Mouse (Mus musculus) heart, postnatal 0 days (tissue): Measurements from ENCODE around the gene Sdhb. TPM values are rescaled to one million over a fixed set of nuclear protein-coding genes. Genes with fewer than 3 reads are reported as not detected.
A peak's percentile ranks its signal among the peaks of the same experiment; 100 is the strongest.

Experiments
- ATAC-seq: fragments of 200-750 bp; cut with Nextera tagmentation; 2 replicates; pipeline ENCODE4 v1.8.0; 2017; ENCODE audit warnings: low read depth, moderate number of reproducible peaks, moderate library complexity; ENCODE audit not compliant: insufficient read depth
- DNase-seq: peaks from one replicate; pipeline ENCODE4 v3.0.0-alpha.2; 2016; ENCODE audit warnings: low spot score
- H3K27ac ChIP-seq: fragments of 300-500 bp; sonication (generic); 2 replicates; pipeline ENCODE4 v1.5.1; 2014; ENCODE audit warnings: low read depth, mild to moderate bottlenecking
- H3K27me3 ChIP-seq: fragments of 300-500 bp; sonication (generic); 2 replicates; pipeline ENCODE4 v1.6.1; 2014; ENCODE audit warnings: low read length, mixed read lengths; ENCODE audit not compliant: control insufficient read depth, insufficient read depth
- H3K36me3 ChIP-seq: fragments of 300-500 bp; sonication (generic); replicated peaks from 2 replicates; pipeline ENCODE4 v1.6.1; 2014; ENCODE audit warnings: low read length, mixed read lengths; ENCODE audit not compliant: control insufficient read depth, insufficient read depth
- H3K4me1 ChIP-seq: fragments of 300-500 bp; sonication (generic); 2 replicates; pipeline ENCODE4 v1.6.1; 2014; ENCODE audit warnings: antibody characterized with exemption; ENCODE audit not compliant: control insufficient read depth, insufficient read depth
- H3K4me2 ChIP-seq: fragments of 300-500 bp; sonication (generic); 2 replicates; pipeline ENCODE4 v1.6.1; 2014; ENCODE audit warnings: low read depth, mild to moderate bottlenecking, low read length, moderate library complexity
- H3K4me3 ChIP-seq: fragments of 300-500 bp; sonication (generic); 2 replicates; pipeline ENCODE4 v1.5.1; 2014; ENCODE audit warnings: low read depth, low read length
- H3K9ac ChIP-seq: fragments of 300-500 bp; sonication (generic); replicated peaks from 2 replicates; pipeline ENCODE4 v1.6.1; 2014; ENCODE audit warnings: low read depth, low read length, mixed read lengths
- H3K9me3 ChIP-seq: fragments of 300-500 bp; sonication (generic); replicated peaks from 2 replicates; pipeline ENCODE4 v1.6.1; 2016; ENCODE audit warnings: low read length; ENCODE audit not compliant: control insufficient read depth
- CTCF ChIP-seq: IDR thresholded peaks from 2 replicates; pipeline ENCODE4 v1.5.1; 2016; ENCODE audit warnings: antibody characterized with exemption, control low read depth, low read depth
- EP300 ChIP-seq: IDR thresholded peaks from 2 replicates; pipeline ENCODE4 v1.6.1; 2016; ENCODE audit warnings: antibody characterized with exemption, low read depth
- WGBS: fragments of 180-500 bp; shearing (Covaris S2); extraction: QIAGEN DNeasy Blood & Tissue Kit; methylation state at CpG from one replicate; pipeline ENCODE4 v1.1.7; 2014; 5-methylcytosine and 5-hydroxymethylcytosine counted together
- polyA plus RNA-seq: library from polyadenylated mRNA; unstranded; fragments of >200 nt; fragmentation: Nextera tagmentation; extraction: Ambion mirVana; gene quantifications from 2 replicates; pipeline ENCODE4 v1.2.1, GENCODE M21; 2015
- total RNA-seq: library from RNA; depleted of rRNA; stranded (reverse); fragments of >200 nt; gene quantifications from 2 replicates; pipeline ENCODE4 v1.2.3, GENCODE M21; 2014; ENCODE audit warnings: low replicate concordance; rRNA removed

Sdhb gene
- total and polyA plus RNA-seq, 2 experiments from 2014 or later = 947 to 1,828 TPM

- Histone ChIP-seq H3K27ac (peak overlapping the region; percentile 69), H3K36me3 (no peaks in the 10 kb centered on the region; the same call in 1 of the 2 replicates), H3K4me3 (no peak overlapping the region), H3K4me1 (peaks cover 27% of the 10 kb centered on the region), H3K27me3 (no peaks in the 10 kb centered on the region), H3K9ac (no peak overlapping the region), H3K4me2 (no peak overlapping the region), H3K9me3 (no peaks in the 10 kb centered on the region)
- ATAC-seq (peak; percentile 15), DNase-seq (no peak)
- WGBS = 41% methylated on average over 11 of the region's 11 CpGs
- TF ChIP-seq EP300 (no peak), CTCF (no peak)
Measured at GRCm38 (mm10) chr4:141021614-141021929, 60.6 kb downstream of the Sdhb start.

GRCm38 (mm10) chr4:141024052-141024451 is 63.0 kb downstream of the Sdhb start:
- TF ChIP-seq EP300 (no peak), CTCF (no peak)
- Histone ChIP-seq H3K4me2 (no peak overlapping the region), H3K27ac (no peak overlapping the region), H3K9ac (no peak overlapping the region), H3K9me3 (no peaks in the 10 kb centered on the region), H3K36me3 (no peaks in the 10 kb centered on the region; the same call in 1 of the 2 replicates), H3K4me3 (no peak overlapping the region), H3K27me3 (no peaks in the 10 kb centered on the region), H3K4me1 (peaks cover 27% of the 10 kb centered on the region)
- ATAC-seq = no peak
- DNase-seq = peak; percentile 39
- WGBS = 39% methylated on average over 9 of the region's 9 CpGs

GRCm38 (mm10) chr4:141024992-141025391 is 64.0 kb downstream of the Sdhb start:
- Histone ChIP-seq H3K4me3 (no peak overlapping the region), H3K4me1 (peaks cover 27% of the 10 kb centered on the region), H3K9me3 (no peaks in the 10 kb centered on the region), H3K4me2 (no peak overlapping the region), H3K27ac (no peak overlapping the region), H3K9ac (no peak overlapping the region), H3K36me3 (0 out of 2 replicates have a peak, but pooled peaks cover 4% of the 10 kb centered on the region), H3K27me3 (no peaks in the 10 kb centered on the region)
- DNase-seq (no peak), ATAC-seq (no peak)
- TF ChIP-seq EP300 (no peak), CTCF (no peak)
- WGBS = 77% methylated on average over 15 of the region's 27 CpGs

Other genes with a start within 250 kb of the Sdhb start
- gene Padi6, start 218.6 kb upstream of the Sdhb start, total RNA-seq = not detected in 2 replicates
- 0.07 TPM in 1 of 2 replicates, not detected in the other for gene Padi6, start 218.6 kb upstream of the Sdhb start, polyA plus RNA-seq
- gene Padi4, start 187.0 kb upstream of the Sdhb start, total RNA-seq = 2.4 and 2.7 TPM in 2 replicates
- 1.1 and 1.2 TPM in 2 replicates for gene Padi4, start 187.0 kb upstream of the Sdhb start, polyA plus RNA-seq
- 0.04 TPM in 1 of 2 replicates, not detected in the other for gene Padi3, start 150.6 kb upstream of the Sdhb start, total RNA-seq
- 0.11 TPM in 2 replicates for gene Padi3, start 150.6 kb upstream of the Sdhb start, polyA plus RNA-seq
- not detected in 2 replicates for gene Padi1, start 115.4 kb upstream of the Sdhb start, total RNA-seq
- 0.04 TPM in 1 of 2 replicates, not detected in the other for gene Padi1, start 115.4 kb upstream of the Sdhb start, polyA plus RNA-seq
- gene Padi2, start 54.9 kb upstream of the Sdhb start, total RNA-seq = 0.31 TPM in 1 of 2 replicates, not detected in the other
- 0.18 and 0.44 TPM in 2 replicates for gene Padi2, start 54.9 kb upstream of the Sdhb start, polyA plus RNA-seq
- 45.8 and 47.7 TPM in 2 replicates for gene Atp13a2, start 25.7 kb downstream of the Sdhb start, total RNA-seq
- gene Atp13a2, start 25.7 kb downstream of the Sdhb start, polyA plus RNA-seq = 18.8 and 19.3 TPM in 2 replicates
- gene Mfap2, start 49.2 kb downstream of the Sdhb start, total RNA-seq = 45.0 and 47.8 TPM in 2 replicates
- 114 and 129 TPM in 2 replicates for gene Mfap2, start 49.2 kb downstream of the Sdhb start, polyA plus RNA-seq
- gene Crocc, start 99.3 kb downstream of the Sdhb start, total RNA-seq = 4.6 and 4.9 TPM in 2 replicates
- gene Crocc, start 99.3 kb downstream of the Sdhb start, polyA plus RNA-seq = 1.8 and 2.1 TPM in 2 replicates
- 30.2 and 47.1 TPM in 2 replicates for gene Necap2, start 117.2 kb downstream of the Sdhb start, total RNA-seq
- gene Necap2, start 117.2 kb downstream of the Sdhb start, polyA plus RNA-seq = 31.8 and 33.8 TPM in 2 replicates
- not detected in 2 replicates for gene Spata21, start 127.1 kb downstream of the Sdhb start, total RNA-seq
- gene Spata21, start 127.1 kb downstream of the Sdhb start, polyA plus RNA-seq = 0.04 TPM in 1 of 2 replicates, not detected in the other
- 72.9 and 73.8 TPM in 2 replicates for gene Szrd1, start 178.6 kb downstream of the Sdhb start, total RNA-seq
- gene Szrd1, start 178.6 kb downstream of the Sdhb start, polyA plus RNA-seq = 18.5 and 19.4 TPM in 2 replicates
- gene Fbxo42, start 186.7 kb downstream of the Sdhb start, total RNA-seq = 8.2 and 9.5 TPM in 2 replicates
- 9.0 and 9.1 TPM in 2 replicates for gene Fbxo42, start 186.7 kb downstream of the Sdhb start, polyA plus RNA-seq